Mouse (Mus musculus) G1E (cell line): ENCODE measurements around the gene Gm12258. TPM values are rescaled to one million over a fixed set of nuclear protein-coding genes. Genes with fewer than 3 reads are reported as not detected.

ENCODE experiments used
- ATAC-seq: 2 replicates; pipeline ENCODE4 v1.8.0; 2016; ENCODE audit warnings: mild to moderate bottlenecking; ENCODE audit not compliant: insufficient number of reproducible peaks, poor library complexity, low FRiP score, severe bottlenecking; ENCODE audit errors: extremely low read depth
- DNase-seq: peaks from one replicate; pipeline ENCODE4 v3.0.0; 2012; ENCODE audit warnings: low spot score
- H3K27me3 ChIP-seq: 2 replicates; pipeline ENCODE4 v1.6.1; 2012; ENCODE audit warnings: mild to moderate bottlenecking, low read length, inconsistent platforms; ENCODE audit not compliant: insufficient read depth
- H3K36me3 ChIP-seq: replicated peaks from 2 replicates; pipeline ENCODE3; 2012; ENCODE audit warnings: mild to moderate bottlenecking, inconsistent platforms
- H3K4me1 ChIP-seq: 2 replicates; pipeline ENCODE4 v1.6.1; 2012; ENCODE audit warnings: low read depth, low read length, inconsistent platforms, mixed read lengths; ENCODE audit not compliant: insufficient read depth
- H3K4me3 ChIP-seq: 2 replicates; pipeline ENCODE4 v1.5.1; 2012; ENCODE audit warnings: low read depth, mild to moderate bottlenecking, inconsistent platforms, low read length, moderate library complexity, mixed read lengths
- H3K9me3 ChIP-seq: replicated peaks from 2 replicates; pipeline ENCODE4 v1.6.1; 2012; ENCODE audit warnings: inconsistent platforms
- CTCF ChIP-seq: IDR thresholded peaks from 2 replicates; pipeline ENCODE4 v1.5.1; 2012; ENCODE audit warnings: low read depth, low read length, inconsistent platforms, mixed read lengths
- GATA1 ChIP-seq: IDR thresholded peaks from 2 replicates; pipeline ENCODE4 v1.6.1; 2012; ENCODE audit warnings: borderline replicate concordance, low read length, inconsistent platforms, mixed read lengths
- GATA2 ChIP-seq: IDR thresholded peaks from 2 replicates; pipeline ENCODE4 v1.6.1; 2012; ENCODE audit warnings: low read depth, low read length, inconsistent platforms, borderline replicate concordance
- POLR2AphosphoS5 ChIP-seq: IDR thresholded peaks from 2 replicates; pipeline ENCODE4 v1.6.1; 2012; ENCODE audit warnings: low read depth, low read length, inconsistent platforms; ENCODE audit not compliant: insufficient replicate concordance
- TAL1 ChIP-seq: conservative IDR thresholded peaks from 2 replicates; pipeline ENCODE4 v1.6.1; 2012; ENCODE audit warnings: low read depth, low read length, inconsistent platforms, mixed read lengths
- polyA plus RNA-seq: library from polyadenylated mRNA; stranded (reverse); fragments of >175 nt; gene quantifications from 2 replicates; pipeline ENCODE4 v1.2.3, GENCODE M21; 2012
- total RNA-seq, 2 experiments: library from RNA; stranded (forward) in 1 of 2; stranded (reverse) in 1 of 2; fragments of 200-1000 nt in 1 of 2; fragments of >200 nt in 1 of 2; fragmentation: Nextera tagmentation in 1 of 2; gene quantifications; 2 replicates each; pipeline ENCODE4 v1.2.3; 2014 to 2017

Gene Gm12258
- total and polyA plus RNA-seq, 3 experiments = 0.62 to 15.1 (median 8.7) TPM

DNA sequence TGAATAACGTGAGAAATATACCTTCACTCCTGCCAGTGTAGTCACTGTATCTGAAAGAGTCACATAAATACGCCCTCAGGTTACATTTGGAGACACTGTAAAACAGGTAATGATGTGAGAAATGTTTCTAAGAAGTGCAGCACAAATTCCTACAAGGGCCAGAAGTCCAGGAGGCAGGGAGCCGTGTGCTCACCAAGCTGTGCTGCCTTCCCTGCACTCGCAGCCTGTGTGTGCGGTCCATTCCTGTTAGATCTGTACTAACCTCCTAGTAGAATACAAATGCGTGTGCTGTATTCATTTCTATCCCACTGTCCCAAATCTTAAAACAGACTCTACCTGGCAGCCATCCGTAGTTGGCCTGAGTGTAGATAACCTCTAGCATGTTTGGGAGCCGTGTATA is 13.8 kb downstream of the Gm12258 start:
- Histone ChIP-seq H3K36me3 (peaks cover 50% of the 10 kb centered on the region), H3K4me1 (no peaks in the 10 kb centered on the region), H3K9me3 (peaks cover 33% of the 10 kb centered on the region), H3K4me3 (no peak overlapping the region), H3K27me3 (no peaks in the 10 kb centered on the region)
- no peak for DNase-seq
- no peak for ATAC-seq
- no peak for TF ChIP-seq CTCF
- TF ChIP-seq TAL1 = no peak
- TF ChIP-seq POLR2AphosphoS5 = no peak
- TF ChIP-seq GATA1 = no peak
- no peak for TF ChIP-seq GATA2

DNA sequence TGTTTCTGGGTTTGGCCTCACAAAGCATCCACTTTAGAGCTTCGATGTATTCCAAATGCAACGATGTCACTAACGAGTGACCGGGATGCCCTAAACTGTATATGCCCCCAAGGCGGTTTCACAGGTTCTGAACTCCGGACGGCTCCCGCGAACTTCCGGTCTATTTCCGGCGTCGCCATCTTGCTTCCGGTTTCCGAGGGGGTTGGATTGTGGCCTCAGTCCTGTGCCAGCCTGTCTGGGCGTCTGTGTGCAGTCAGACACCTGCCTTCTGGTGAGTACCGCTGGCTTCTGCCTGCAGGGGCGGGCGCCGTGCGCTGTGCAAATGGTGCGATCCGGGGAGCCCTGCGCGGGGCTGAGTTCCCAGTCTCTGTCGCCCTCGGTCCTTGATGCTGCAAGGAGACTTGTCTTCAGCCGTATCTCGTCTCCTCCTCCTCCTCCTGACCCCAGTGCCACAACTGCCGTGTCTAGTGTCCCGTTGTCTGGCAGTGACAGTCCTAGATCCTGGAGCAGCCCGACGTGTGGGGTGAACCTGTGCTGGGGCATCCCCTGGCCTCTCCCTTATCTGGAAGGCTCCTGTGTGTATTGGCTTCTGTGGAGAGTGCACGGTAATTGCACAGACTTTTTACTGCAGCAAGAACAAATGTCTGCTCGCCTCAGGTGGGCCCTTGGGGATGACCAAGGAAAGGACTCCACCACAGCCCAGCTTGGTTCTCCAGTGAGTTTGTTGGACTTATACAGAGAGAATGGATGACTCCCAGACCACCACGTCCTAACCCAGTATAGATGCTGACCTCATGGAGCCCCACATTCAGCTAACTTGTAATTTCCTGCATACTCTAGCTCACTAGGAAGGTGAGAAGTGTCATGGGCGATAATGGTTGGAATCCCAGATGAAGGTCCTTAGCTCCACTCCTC is 20.3 kb downstream of the Gm12258 start, which contains the start of gene 2810021J22Rik:
2810021J22Rik (plus strand) TSS at position 178 of the 915 bp plus-strand sequence.
- TF ChIP-seq TAL1 (no peak), GATA2 (no peak), POLR2AphosphoS5 (no peak), CTCF (no peak), GATA1 (no peak)
- Histone ChIP-seq H3K36me3 (no peaks in the 10 kb centered on the region), H3K4me3 (no peak within 1 kb of the TSS), H3K27me3 (peaks cover 10% of the 10 kb centered on the region), H3K9me3 (no peaks in the 10 kb centered on the region), H3K4me1 (no peaks in the 10 kb centered on the region)
- ATAC-seq (no peak), DNase-seq (no peak)

DNA sequence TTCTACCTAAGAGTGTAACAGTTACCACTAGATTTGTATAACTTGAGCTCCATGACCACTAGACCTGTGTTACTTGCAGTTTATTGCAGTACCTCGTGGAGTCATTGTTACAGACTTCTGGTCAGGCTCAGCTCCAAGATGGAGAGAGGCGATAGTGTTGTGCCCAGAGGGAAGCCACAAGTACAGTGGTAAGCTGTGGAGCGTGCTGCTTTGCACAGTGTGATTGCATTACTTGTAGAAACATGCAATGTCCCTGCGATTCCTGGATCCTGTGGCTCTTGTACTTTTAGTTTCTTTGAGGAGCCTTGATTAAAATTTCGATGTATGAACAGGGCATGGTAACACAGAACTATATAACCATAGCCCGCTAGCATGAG is 21.0 kb downstream of the Gm12258 start:
- no peak for ATAC-seq

DNA sequence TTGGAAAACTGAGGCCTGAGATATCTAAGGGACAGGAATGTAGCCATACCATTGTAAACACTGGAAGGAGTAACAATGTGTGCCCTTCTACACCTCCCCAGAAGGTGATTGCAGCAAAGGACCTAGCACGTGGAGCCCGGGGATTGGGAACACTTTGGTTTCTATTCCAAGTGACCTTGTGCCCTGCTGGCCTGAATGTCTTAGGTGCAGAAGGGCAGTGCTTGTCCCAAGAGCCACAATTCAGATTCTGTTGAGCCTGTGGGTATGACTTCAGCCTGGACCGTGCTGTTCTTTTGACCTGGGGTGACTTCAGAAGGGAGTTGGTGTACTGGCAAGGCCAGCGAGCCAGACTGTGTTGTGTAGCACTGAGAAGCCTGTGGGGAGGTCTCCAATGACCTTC is 24.0 kb downstream of the Gm12258 start:
- ATAC-seq = no peak
- TF ChIP-seq POLR2AphosphoS5 (no peak), GATA2 (no peak), CTCF (no peak), GATA1 (no peak), TAL1 (no peak)
- peaks cover 10% of the 10 kb centered on the region for H3K27me3 ChIP-seq
- H3K36me3 ChIP-seq = no peaks in the 10 kb centered on the region
- no peaks in the 10 kb centered on the region for H3K4me1 ChIP-seq
- DNase-seq = no peak
- no peaks in the 10 kb centered on the region for H3K9me3 ChIP-seq
- no peak overlapping the region for H3K4me3 ChIP-seq

More for the DNA sequence above, 21.0 kb downstream of the Gm12258 start:
- Histone ChIP-seq H3K27me3 (peaks cover 10% of the 10 kb centered on the region), H3K9me3 (no peaks in the 10 kb centered on the region), H3K36me3 (no peaks in the 10 kb centered on the region), H3K4me1 (no peaks in the 10 kb centered on the region), H3K4me3 (no peak overlapping the region)
- no peak for TF ChIP-seq TAL1
- no peak for TF ChIP-seq CTCF
- TF ChIP-seq GATA2 = no peak
- TF ChIP-seq POLR2AphosphoS5 = no peak
- no peak for DNase-seq

DNA sequence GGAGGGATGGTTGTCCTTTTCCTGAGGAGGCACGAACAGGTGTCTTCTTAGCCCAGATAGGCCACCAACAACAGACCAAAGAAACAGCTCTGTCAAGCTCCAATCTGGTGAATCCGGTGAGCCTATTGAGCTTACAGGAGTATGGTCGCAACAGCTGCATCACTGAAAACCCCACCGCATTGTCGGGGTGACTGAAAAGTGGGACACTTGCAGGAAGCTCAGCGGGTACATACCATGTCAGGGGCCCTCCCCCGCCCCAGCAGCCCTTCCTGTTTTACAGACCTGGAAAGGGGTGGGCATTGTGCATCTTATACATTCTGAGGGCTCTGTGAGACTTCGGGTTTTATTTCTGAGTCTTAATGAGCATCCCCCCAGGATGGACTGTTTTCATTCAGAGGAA is 36.8 kb downstream of the Gm12258 start:
- H3K4me1 ChIP-seq = no peaks in the 10 kb centered on the region
- ATAC-seq = no peak
- no peak overlapping the region for H3K4me3 ChIP-seq
- H3K27me3 ChIP-seq = peaks cover 6% of the 10 kb centered on the region
- no peak for TF ChIP-seq TAL1
- no peak for TF ChIP-seq GATA1
- no peak for TF ChIP-seq POLR2AphosphoS5
- no peak for TF ChIP-seq CTCF
- TF ChIP-seq GATA2 = no peak
- H3K36me3 ChIP-seq = no peaks in the 10 kb centered on the region
- H3K9me3 ChIP-seq = no peaks in the 10 kb centered on the region
- DNase-seq = no peak

DNA sequence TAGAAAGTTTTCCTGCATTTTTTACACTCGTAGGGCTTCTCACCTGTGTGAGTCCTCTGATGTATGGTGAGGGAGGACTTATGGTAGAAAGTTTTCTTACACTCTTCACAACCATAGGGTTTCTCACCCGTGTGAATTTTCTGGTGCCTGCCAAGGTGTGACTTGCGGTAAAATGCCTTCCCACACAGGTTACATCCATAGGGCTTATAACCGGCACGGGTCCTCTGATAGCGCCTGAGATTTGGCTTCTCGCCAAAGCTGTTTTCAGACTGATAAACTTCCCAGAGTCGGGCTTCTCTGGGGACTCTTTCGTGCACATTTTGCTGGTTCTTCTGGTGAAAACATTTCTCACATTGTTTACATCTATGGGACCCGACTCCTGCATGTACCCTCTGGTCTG is 43.6 kb downstream of the Gm12258 start:
- DNase-seq (no peak), ATAC-seq (no peak)
- peaks cover 13% of the 10 kb centered on the region for H3K9me3 ChIP-seq
- TF ChIP-seq GATA1 = no peak
- TF ChIP-seq POLR2AphosphoS5 = no peak
- no peak for TF ChIP-seq CTCF
- no peak for TF ChIP-seq GATA2
- TF ChIP-seq TAL1 = no peak
- peaks cover 51% of the 10 kb centered on the region for H3K36me3 ChIP-seq
- no peaks in the 10 kb centered on the region for H3K27me3 ChIP-seq
- no peaks in the 10 kb centered on the region for H3K4me1 ChIP-seq
- H3K4me3 ChIP-seq = no peak overlapping the region

DNA sequence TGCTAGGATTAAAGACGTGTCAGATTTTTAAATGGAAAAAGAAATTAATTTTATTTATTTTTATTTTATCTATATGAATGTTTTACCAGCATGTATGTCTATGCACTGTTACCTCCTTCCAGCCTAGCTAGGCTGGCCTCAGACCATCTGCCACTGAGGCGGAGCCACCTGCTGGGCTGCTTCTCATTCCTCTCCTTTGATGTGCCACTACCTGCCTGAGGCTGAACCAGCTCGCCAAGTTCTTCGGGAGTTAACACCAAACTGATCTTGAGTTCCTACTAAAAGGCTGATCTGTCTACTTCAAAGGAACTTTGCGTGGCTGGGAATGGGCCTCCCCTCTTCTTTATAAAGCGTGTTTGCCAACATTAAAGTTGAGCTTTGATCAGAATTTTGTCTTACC is 47.5 kb downstream of the Gm12258 start:
- DNase-seq = no peak

More for the DNA sequence above, 47.5 kb downstream of the Gm12258 start:
- no peak for TF ChIP-seq GATA1
- H3K9me3 ChIP-seq = peaks cover 13% of the 10 kb centered on the region
- H3K4me3 ChIP-seq = no peak overlapping the region
- H3K36me3 ChIP-seq = peaks cover 84% of the 10 kb centered on the region
- no peaks in the 10 kb centered on the region for H3K27me3 ChIP-seq
- H3K4me1 ChIP-seq = no peaks in the 10 kb centered on the region
- ATAC-seq = no peak
